Mouse (Mus musculus) layer of hippocampus, adult 9-10 months (tissue): ENCODE data around the gene Plbd2.

Source experiments
- DNase-seq: peaks from one replicate; pipeline ENCODE4 v3.0.0; 2022; ENCODE audit warnings: low spot score

Gene Plbd2

GRCm38 (mm10) chr5:120436885-120437495 lies 66.4 kb downstream of the Plbd2 start:
- no peak for DNase-seq

- no peak for DNase-seq
Measured at GRCm38 (mm10) chr5:120435731-120436501, 67.5 kb downstream of the Plbd2 start.

GRCm38 (mm10) chr5:120435006-120435681 lies 68.3 kb downstream of the Plbd2 start:
- no peak for DNase-seq

- no peak for DNase-seq
Measured at GRCm38 (mm10) chr5:120434231-120434735, 69.1 kb downstream of the Plbd2 start.
